Mouse (Mus musculus) left cerebral cortex, postnatal 10 days (tissue): ENCODE measurements at regions not wholly inside any gene's neighbourhood (a gene's known extent, or its start where the extent isn't known, plus 50 kb on each side); places are given as distances from the start of the nearest gene placed in this dataset.

Experiments
- DNase-seq, 2 experiments: peaks; one replicate each; pipeline ENCODE4 v3.0.0; 2021 to 2022; ENCODE audit warnings: low spot score in 2 of 2, mixed read lengths in 1 of 2; ENCODE audit errors: extremely low spot score in 1 of 2
- intact Hi-C: fragments of 180-260 bp; cut with DNase I; formaldehyde crosslinking; loops from one replicate; pipeline ENCODE4 v1.15.1; 2025

- peak in 1 of 2 experiments; percentile 33 for DNase-seq
- intact Hi-C loops: no loop called here
Measured at GRCm38 (mm10) chr17:22673891-22674622, 73.3 kb downstream of the Vmn2r112 start.
